Mouse (Mus musculus) right cerebral cortex, postnatal 4 days (tissue): ENCODE results near the gene Arf3.

Experiments used
- DNase-seq: peaks from one replicate; pipeline ENCODE4 v3.0.0-alpha.2; 2022

The Arf3 gene

GRCm38 (mm10) chr15:98789661-98790535, 26.9 kb upstream of the Arf3 start, which contains the start of gene Wnt1:
Gene Wnt1 (plus strand): TSS chr15:98789857.
- DNase-seq, result peak; percentile 61

- DNase-seq, result no peak
These were observed 26.1 kb upstream of the Arf3 start for GRCm38 (mm10) chr15:98788972-98789660.

GRCm38 (mm10) chr15:98787930-98788329, 24.9 kb upstream of the Arf3 start:
- DNase-seq, result no peak

- DNase-seq, result peak; percentile 54
These were observed 22.7 kb upstream of the Arf3 start for GRCm38 (mm10) chr15:98785744-98786143.

- no peak for DNase-seq
These were observed 18.2 kb upstream of the Arf3 start for GRCm38 (mm10) chr15:98781166-98781565.

GRCm38 (mm10) chr15:98780573-98780972, 17.6 kb upstream of the Arf3 start:
- no peak for DNase-seq

GRCm38 (mm10) chr15:98780075-98780474, 17.1 kb upstream of the Arf3 start:
- DNase-seq, result no peak

GRCm38 (mm10) chr15:98778806-98779205, 15.8 kb upstream of the Arf3 start:
- DNase-seq, result no peak

GRCm38 (mm10) chr15:98778191-98778770, 15.3 kb upstream of the Arf3 start:
- DNase-seq, result no peak

- DNase-seq, result no peak
These were observed 14.7 kb upstream of the Arf3 start, which contains the start of gene Wnt10b for GRCm38 (mm10) chr15:98777762-98778161. Gene Wnt10b (minus strand): TSS chr15:98778150.

GRCm38 (mm10) chr15:98777005-98777616, 14.1 kb upstream of the Arf3 start:
- no peak for DNase-seq

- no peak for DNase-seq
These were observed 13.4 kb upstream of the Arf3 start for GRCm38 (mm10) chr15:98776280-98777004.

- no peak for DNase-seq
These were observed 12.5 kb upstream of the Arf3 start for GRCm38 (mm10) chr15:98775533-98775932.

GRCm38 (mm10) chr15:98774096-98774495, 11.1 kb upstream of the Arf3 start:
- no peak for DNase-seq

GRCm38 (mm10) chr15:98772511-98773211, 9.6 kb upstream of the Arf3 start:
- no peak for DNase-seq

GRCm38 (mm10) chr15:98771813-98772425, 8.9 kb upstream of the Arf3 start:
- no peak for DNase-seq

GRCm38 (mm10) chr15:98768259-98768658, 5.2 kb upstream of the Arf3 start:
- DNase-seq, result no peak

- no peak for DNase-seq
These were observed 2.9 kb upstream of the Arf3 start for GRCm38 (mm10) chr15:98765929-98766328.

GRCm38 (mm10) chr15:98762201-98762621, 803 bp downstream of the Arf3 start:
- peak; percentile 73 for DNase-seq

GRCm38 (mm10) chr15:98754125-98754524, 8.9 kb downstream of the Arf3 start:
- DNase-seq, result no peak

- DNase-seq, result no peak
These were observed 10.0 kb downstream of the Arf3 start for GRCm38 (mm10) chr15:98753021-98753423.
